Mouse (Mus musculus) heart, adult 2 months (tissue): Measurements from ENCODE around the gene Gbp2.
"Not testable (repeated sequence)": the region's sequence is repeated elsewhere in the genome, so short reads cannot be mapped to it uniquely, and the experiment has no call there.

Experiments
- CTCF ChIP-seq: fragments of 200-600 bp; IDR thresholded peaks from 2 replicates; pipeline ENCODE4 v1.8.1; 2022; ENCODE audit warnings: antibody characterized with exemption, mild to moderate bottlenecking, moderate library complexity
- EP300 ChIP-seq: fragments of 200-500 bp; IDR thresholded peaks from 2 replicates; pipeline ENCODE4 v1.6.1; 2011; ENCODE audit warnings: low read depth, low read length, control low read depth; ENCODE audit not compliant: insufficient read depth
- POLR2A ChIP-seq: fragments of 200-500 bp; IDR thresholded peaks from 2 replicates; pipeline ENCODE4 v1.6.1; 2011; ENCODE audit warnings: mild to moderate bottlenecking, low read depth, low read length, control low read depth; ENCODE audit not compliant: insufficient read depth

- TF ChIP-seq CTCF: peak; percentile 80
- TF ChIP-seq EP300, POLR2A: not testable (repeated sequence)
Measured at GRCm38 (mm10) chr3:142645949-142646348, 25.5 kb downstream of the Gbp2 start.
